Mouse (Mus musculus) CD4-positive helper T cell, adult 2 months (primary cell): Measurements from ENCODE around the gene Hist1h1t.
A peak's percentile ranks its signal among the peaks of the same experiment; 100 is the strongest.

Experiments
- DNase-seq: peaks from one replicate; pipeline ENCODE4 v3.0.0-alpha.2; 2012; ENCODE audit warnings: low read depth, missing footprints, low spot score

The Hist1h1t gene

GRCm38 (mm10) chr13:23695514-23695913 is at the start of gene Hist1h1t:
TSS of gene Hist1h1t (plus strand) at chr13:23695814.
- no peak for DNase-seq

GRCm38 (mm10) chr13:23659636-23660366 is 35.8 kb upstream of the Hist1h1t start:
- DNase-seq, result no peak

GRCm38 (mm10) chr13:23662536-23662935 is 33.1 kb upstream of the Hist1h1t start:
- DNase-seq, result no peak

- DNase-seq, result no peak
Measured at GRCm38 (mm10) chr13:23681990-23682582, 13.5 kb upstream of the Hist1h1t start.

GRCm38 (mm10) chr13:23682623-23682946 is 13.0 kb upstream of the Hist1h1t start:
- DNase-seq, result no peak

- DNase-seq, result peak; percentile 37
Measured at GRCm38 (mm10) chr13:23682947-23683754, 12.5 kb upstream of the Hist1h1t start.

GRCm38 (mm10) chr13:23683755-23684281 is 11.8 kb upstream of the Hist1h1t start, which contains the start of the genes Hist1h2ac and Hist1h2bc:
TSS of gene Hist1h2ac (minus strand) at chr13:23683948.
TSS of gene Hist1h2bc (plus strand) at chr13:23684199.
- DNase-seq, result peak; percentile 95

- peak; percentile 88 for DNase-seq
Measured at GRCm38 (mm10) chr13:23684295-23684945, 11.2 kb upstream of the Hist1h1t start.

- peak; percentile 34 for DNase-seq
Measured at GRCm38 (mm10) chr13:23685121-23685861, 10.3 kb upstream of the Hist1h1t start.

GRCm38 (mm10) chr13:23685966-23686365 is 9.6 kb upstream of the Hist1h1t start:
- DNase-seq, result no peak

GRCm38 (mm10) chr13:23687181-23687580 is 8.4 kb upstream of the Hist1h1t start:
- DNase-seq, result no peak

- no peak for DNase-seq
Measured at GRCm38 (mm10) chr13:23687907-23688306, 7.7 kb upstream of the Hist1h1t start.

- DNase-seq, result no peak
Measured at GRCm38 (mm10) chr13:23688956-23689355, 6.7 kb upstream of the Hist1h1t start.

GRCm38 (mm10) chr13:23689459-23689858 is 6.2 kb upstream of the Hist1h1t start:
- DNase-seq, result no peak

GRCm38 (mm10) chr13:23693856-23694440 is 1.7 kb upstream of the Hist1h1t start:
- DNase-seq, result no peak

GRCm38 (mm10) chr13:23694956-23695355 is 658 bp upstream of the Hist1h1t start:
- DNase-seq, result no peak

- DNase-seq, result no peak
Measured at GRCm38 (mm10) chr13:23696061-23696474, 454 bp downstream of the Hist1h1t start.

GRCm38 (mm10) chr13:23697491-23698299 is 2.1 kb downstream of the Hist1h1t start:
- peak; percentile 81 for DNase-seq

GRCm38 (mm10) chr13:23698300-23698693 is 2.7 kb downstream of the Hist1h1t start, which contains the start of gene Hist1h4c:
TSS of gene Hist1h4c (minus strand) at chr13:23698454.
- peak; percentile 97 for DNase-seq
